Mouse (Mus musculus) cortical plate, adult 2 months (tissue): ENCODE measurements around the gene Tle3.

Source experiments
- CTCF ChIP-seq: fragments of 200-500 bp; IDR thresholded peaks from 2 replicates; pipeline ENCODE4 v1.5.1; 2011; ENCODE audit warnings: mild to moderate bottlenecking, control low read depth, low read length; ENCODE audit not compliant: insufficient read depth; ENCODE audit errors: extremely low read depth
- POLR2A ChIP-seq: fragments of 200-500 bp; IDR thresholded peaks from 2 replicates; pipeline ENCODE4 v1.6.1; 2011; ENCODE audit warnings: mild to moderate bottlenecking, low read length, control low read depth; ENCODE audit not compliant: insufficient read depth; ENCODE audit errors: extremely low read depth

- TF ChIP-seq CTCF = no peak
- no peak for TF ChIP-seq POLR2A
Observed at GRCm38 (mm10) chr9:61449363-61449904, 77.3 kb downstream of the Tle3 start.
